Mouse (Mus musculus) megakaryocyte-erythroid progenitor cell, adult 5-6 weeks (primary cell): ENCODE measurements at regions not wholly inside any gene's neighbourhood (a gene's known extent, or its start where the extent isn't known, plus 50 kb on each side); places are given as distances from the start of the nearest gene placed in this dataset.
"Not testable (repeated sequence)": the region's sequence is repeated elsewhere in the genome, so short reads cannot be mapped to it uniquely, and the experiment has no call there.

Source experiments
- ATAC-seq: replicated peaks from 2 replicates; pipeline ENCODE4 v1.8.0; 2016; ENCODE audit warnings: mild to moderate bottlenecking, inconsistent platforms; ENCODE audit not compliant: severe bottlenecking, poor library complexity, low FRiP score, low TSS enrichment

DNA sequence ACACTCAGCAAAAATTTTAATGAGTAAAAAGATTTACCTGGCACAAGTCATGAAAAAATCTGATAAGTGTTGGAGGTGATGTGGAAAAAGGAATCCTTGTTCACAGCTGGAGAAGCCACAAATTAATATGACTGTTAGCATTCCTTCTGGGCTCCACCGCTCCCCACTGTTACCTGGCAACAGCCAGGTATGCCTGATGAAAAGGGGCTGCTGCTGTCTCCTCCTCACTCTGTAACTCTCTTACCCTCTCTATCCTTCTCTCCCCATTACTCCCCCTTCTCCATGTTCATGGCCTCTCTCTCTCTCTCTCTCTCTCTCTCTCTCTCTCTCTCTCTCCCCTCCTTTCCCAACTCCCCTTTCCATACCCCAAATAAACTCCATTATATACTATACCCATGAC, 169.6 kb upstream of the Fer start:
- ATAC-seq: no peak

DNA sequence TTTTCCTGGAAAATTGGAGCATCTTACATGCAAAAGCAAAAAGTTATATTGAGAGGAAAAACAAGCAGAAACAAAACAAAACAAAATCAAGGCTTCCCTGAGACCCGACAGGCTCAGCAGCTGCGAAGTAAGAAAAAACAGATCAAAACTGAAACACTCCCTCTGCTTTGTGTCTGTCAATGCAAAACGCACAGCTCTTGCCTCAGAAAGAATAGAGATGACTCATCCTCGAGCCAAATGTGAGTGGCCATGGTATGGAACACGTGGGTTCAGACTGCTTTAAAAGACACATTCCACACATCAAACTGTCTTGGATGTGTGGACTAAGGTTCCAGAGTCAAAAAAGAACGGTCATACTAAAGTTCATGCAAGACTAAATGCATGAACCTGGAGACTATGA, 163.3 kb upstream of the Fer start:
- ATAC-seq: no peak

DNA sequence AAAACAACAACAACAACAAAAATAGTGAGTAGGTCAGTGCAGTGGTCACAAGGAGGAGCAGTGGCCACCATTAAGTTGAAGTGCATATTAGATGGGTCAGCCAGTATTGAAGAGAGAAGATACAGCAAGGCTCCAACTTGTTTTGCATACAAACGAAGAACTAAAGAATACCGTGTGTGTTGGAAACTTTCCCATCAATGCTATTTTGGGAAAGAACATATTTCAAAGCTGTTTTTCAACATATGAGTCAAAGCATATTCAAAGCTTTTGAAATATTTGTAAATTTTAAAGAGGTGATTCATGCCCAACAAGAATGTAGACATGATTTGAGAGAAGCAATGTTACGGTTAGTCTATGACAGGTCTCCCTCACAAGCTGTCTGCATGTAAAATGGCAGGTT, 157.9 kb upstream of the Fer start:
- no peak for ATAC-seq

DNA sequence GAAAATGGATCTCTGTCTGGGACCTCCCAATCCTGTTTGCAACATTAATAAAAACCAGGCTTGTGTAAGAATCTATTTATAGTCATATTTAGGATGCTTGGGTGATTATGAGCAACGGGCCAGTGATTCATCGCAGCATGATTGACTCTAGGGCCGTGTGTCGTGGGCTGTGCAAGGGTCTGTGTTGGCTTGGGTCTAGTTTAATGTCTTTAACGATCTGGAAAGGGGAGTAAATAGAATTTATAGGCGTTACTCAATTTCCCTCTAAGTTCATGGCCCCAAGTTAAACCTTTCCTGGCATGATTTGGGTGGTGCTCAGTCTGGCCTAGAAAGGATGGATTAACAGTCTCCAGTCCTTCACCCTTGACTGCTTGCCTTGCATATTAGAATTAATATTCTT, 149.9 kb upstream of the Fer start:
- no peak for ATAC-seq

DNA sequence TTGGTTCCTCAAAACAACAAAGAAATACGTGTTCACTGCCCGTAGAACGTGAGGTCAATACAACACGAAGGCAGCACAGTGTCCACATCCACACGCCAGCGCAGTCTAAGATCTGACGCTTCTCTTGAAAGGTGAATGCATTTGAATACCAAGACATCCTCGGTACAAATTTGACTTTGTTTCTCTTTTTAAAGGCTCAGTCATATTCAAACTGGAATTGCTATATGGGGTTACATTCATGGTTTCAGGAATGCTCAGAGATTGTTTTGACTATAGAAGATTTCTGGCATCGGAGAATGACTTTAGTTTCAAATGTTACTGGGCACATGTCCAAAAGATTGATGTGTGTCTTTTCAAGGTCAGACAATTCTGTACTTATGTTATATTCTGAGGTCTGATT, 147.2 kb upstream of the Fer start:
- no peak for ATAC-seq

DNA sequence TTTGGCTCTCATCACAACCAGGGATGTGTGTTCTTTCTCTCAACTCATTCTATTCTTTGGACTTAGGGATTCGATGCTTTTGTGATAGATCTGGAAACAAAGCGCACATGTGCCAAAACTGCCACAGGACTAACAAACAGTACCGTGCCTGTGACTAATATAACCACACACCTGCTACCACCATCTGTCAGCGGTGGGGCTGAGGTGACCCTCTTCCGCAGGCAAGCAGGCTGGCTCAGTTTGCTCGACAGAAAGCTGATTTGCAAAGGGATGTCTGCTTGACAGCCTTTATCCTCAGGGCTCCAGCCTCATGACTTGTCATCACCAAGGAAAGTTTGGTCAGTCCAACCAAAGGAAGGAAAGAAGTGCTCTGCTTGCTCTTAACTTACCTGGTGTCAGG, 146.7 kb upstream of the Fer start:
- no peak for ATAC-seq

DNA sequence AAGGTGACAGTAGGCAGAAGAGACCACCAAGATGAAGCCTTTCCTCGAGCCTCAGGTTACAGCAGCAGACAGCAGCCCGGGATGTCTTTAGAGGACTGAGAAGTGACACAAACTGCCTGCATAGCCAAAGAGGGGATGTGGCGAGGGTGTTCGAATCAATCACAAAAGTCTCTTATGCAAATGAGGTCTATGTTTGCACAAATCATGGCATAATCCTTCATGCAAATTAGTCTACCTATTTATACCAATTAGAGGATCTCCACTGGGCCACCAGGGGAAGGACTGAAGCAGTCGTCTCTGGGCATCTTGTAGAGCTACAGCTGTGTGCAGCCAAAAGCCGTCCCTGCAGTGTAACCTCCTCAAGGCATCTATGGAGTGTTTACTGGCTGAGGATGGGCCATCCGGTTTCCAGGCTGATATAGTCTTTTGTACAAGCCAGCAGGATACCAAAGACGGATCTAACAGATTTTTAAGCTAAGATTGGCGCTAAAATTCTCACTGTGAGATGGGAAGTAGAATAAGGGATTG, 145.7 kb upstream of the Fer start:
- ATAC-seq: no peak

DNA sequence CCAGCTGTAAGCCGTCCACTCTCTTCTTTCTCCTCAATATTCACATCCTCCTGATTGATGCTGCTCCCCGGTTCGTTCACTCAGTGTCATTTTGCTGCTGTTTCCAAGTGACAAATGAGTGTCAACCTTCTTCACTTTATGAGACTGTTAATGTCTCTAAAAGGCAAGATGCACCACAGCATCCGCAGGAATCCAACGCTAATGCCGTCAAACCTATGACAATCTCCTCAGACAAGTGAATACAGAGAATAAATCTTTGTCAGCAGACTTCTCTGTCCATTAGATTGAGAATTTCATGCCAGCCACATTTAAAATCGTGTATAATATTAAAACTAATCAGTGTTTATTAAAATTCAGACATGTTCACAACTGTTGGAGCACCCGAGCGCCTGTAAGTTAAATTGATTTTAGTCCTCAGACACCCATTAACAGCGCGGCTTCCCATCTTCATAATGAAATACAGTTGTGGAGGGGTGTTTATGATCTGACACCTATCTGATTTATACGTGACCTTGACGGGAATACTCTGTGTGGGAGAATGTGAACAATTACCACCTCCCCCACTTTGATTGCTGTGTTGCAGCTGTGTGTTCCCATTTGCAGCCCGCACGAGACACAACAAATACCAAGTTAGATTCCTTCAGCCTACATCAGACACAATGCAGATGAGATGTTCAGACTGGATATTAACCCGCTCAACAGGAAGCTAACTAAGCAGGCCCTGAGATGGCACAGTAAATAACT, 143.7 kb upstream of the Fer start:
- ATAC-seq: no peak

DNA sequence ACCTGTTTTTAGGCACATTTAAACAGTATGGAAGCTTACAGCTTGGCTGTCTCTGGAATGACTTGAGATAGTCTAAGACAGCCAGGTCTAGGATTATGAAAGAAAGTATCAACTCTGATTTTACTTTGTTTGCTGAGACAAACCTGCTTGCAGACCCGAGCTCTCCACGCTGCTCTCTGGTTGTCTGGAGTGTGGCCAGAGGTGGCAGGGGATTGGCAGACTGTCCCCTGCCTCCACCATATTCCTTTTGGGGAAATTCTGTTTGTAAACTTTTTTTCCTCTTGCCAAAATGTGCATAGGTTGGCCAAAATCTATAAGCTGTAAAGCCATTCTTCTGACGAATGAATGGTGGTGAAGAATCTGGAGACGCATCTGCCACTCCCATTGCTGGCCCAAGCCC, 143.1 kb upstream of the Fer start:
- ATAC-seq: no peak

DNA sequence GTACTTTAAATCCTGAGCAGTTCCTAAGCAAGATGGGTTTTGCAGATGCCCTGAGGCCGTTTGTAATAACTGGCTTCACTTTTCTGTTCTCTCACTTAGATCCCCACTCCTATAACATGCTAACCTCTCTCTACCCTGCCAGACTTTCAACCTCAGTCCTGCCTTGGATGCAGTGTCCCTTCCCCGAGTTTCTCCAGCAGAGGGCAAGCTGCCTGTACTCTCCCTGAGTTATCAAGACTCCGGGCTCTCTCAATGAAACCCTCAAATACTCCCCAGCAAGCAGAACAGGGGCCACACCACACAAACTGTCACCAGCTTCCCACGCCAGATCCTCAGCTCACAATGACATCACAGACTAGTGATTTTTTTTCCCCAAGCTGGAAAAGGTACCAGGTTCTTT, 142.0 kb upstream of the Fer start:
- no peak for ATAC-seq

DNA sequence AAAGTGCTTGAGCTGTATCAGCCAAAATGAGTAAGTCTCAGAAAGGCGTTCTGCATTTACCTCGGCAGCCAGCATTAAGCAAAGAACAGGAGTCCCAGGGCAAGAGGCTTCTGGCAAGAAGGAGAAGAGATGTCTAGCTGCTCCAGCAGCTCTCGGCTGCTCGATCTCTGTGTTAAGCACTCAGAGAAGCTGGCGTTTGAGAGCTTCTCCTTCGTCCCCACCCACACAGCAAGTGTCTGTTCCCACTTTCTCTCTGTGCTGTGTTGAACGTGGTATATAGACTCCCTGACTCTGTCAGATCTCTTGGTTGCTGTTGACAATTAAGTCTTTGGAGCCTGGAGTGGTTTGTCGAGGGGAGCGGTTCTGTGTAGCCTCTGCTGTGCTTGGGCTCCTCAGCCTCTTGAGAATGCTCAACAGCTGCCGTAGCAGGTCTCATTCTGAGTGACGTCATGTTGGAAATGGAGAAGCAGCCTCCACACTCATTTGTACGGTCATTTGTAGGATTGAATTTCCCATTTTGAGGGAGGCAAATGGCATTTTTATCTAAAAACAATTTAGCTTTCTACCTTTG, 140.3 kb upstream of the Fer start:
- ATAC-seq: no peak

DNA sequence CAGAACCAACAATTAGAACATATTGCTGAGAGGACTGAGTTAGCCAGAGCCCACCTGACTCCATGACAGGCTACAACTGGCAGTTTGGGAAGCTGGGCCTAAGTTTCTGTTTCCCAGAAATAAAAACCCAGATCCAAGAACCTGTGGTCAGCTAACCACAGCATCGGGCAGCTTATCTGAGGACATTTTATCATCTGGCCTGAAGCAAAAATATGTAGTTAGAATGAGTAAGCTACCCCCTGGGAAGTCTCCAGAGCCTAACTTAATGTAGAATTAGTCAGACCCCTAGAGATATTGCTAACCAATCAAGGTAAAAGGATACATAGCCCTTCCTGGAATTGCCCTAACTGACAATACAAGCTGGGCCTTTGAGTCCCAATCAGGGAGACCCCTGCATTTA, 124.7 kb upstream of the Fer start:
- no peak for ATAC-seq

DNA sequence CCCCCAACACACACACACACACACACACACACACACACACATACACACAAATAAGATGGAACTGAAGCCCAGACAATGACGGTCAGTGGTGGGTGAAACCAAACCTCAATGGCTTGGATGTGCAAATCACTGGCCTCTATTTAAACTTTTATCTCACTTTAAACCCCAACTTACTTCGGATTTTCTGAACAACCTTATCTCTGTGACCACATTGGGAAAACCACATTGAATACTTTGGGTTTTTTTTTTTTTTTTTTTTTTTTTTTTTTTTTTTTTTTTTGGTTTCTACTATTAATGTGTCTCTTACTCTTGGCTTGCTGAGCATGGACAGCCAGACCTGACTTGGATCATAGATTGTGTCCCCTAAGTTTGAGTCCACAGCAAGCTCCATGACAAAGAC, 123.2 kb upstream of the Fer start:
- ATAC-seq: no peak

DNA sequence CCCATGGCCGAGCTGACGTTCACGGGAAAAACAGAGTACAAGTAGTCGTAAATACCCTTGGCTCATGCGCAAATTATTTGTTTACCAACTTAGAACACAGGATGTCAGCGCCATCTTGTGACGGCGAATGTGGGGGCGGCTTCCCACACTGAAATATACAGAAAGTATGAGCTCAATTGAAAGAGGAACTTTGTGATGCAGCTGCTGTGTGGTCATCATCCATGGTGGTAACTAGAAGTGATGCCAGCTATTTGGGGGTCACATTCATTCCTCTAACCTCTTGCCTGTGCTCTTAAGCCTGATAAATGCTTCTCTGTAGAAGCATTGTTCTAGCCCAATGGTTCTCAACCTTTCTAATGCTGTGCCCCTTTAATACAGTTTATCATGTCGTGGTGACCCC, 113.6 kb upstream of the Fer start:
- not testable (repeated sequence) for ATAC-seq

DNA sequence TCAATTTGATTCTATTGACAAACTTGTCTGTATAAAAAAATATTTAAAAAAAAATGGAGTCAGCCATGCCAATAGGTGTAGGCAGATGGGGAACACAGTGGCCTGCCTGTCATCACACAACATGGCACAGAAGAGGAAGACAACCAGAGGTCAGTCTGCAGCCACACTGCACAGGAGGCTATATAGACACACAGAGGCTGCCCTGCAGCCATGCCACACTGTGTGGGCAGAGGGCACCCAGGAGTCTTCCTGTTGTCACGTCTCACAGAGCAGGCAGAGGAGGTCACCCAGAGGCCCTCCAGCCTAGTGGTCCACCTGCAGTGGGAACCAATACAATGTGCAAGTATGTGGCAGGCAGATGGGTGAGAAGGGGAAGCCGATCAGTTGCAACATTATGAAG, 108.5 kb upstream of the Fer start:
- ATAC-seq: no peak

DNA sequence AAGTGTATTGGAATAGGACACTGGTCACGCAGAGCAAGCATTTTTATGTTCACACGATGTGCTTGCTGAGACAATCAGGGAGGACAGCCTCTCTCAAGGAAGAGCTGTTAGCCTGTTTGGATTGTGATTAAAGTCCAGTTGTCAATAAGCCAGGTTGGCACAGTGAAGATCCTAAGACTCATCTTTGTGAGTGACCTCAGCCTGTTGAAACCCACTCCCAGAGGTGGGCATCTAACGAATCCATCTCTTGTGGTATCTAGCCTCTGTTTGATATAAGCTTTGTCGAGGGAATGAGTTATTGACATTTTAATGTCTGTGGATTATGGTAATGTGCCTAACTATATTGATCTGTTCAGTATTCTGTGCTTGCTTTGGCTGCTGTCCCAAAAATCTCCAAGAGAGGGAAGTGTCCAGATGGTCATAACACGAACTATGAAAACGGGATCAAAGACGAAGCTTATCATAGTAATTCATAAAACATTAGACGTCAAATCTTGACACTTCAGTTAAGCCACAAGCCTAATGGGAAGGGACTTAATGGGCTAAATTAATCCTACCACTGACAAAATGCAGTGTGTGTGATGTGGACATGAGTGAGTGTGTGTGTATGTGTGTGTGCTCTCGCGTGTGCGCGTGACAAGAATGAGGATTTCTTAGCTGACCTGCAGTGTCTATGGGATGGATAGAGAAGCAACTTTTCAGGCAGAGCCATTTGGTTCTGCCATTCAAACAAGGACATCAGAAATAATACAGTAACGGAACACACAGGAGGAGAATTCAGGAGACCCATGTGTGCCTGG, 104.8 kb upstream of the Fer start:
- ATAC-seq: no peak

DNA sequence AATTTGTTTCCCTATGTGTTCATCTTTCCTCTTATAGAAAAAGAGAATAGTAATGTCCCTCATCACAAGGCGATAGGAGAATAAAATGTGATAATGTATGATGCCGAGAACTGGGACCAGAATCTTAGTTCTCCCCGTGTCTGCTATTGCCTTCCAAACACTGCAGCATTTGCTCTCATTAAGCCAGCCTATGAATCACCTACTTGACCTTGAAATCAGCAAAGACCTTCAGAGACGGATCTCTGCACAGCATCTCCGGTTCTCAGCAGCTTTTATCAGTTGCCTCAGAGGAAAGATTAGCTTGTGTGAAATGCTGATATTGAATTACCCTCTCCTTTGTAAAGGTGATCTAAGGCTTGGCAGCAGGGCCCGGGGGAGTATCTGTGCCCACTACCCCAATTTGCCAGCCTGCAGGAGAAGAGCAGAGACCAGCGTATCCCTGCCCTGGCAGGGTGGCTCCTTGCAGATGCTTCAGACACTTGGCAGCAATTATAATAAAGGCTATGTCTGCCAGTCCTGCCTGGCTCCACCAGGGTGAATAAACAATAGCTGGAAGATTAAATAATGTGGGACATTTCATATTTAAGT, 104.0 kb upstream of the Fer start:
- ATAC-seq: no peak

DNA sequence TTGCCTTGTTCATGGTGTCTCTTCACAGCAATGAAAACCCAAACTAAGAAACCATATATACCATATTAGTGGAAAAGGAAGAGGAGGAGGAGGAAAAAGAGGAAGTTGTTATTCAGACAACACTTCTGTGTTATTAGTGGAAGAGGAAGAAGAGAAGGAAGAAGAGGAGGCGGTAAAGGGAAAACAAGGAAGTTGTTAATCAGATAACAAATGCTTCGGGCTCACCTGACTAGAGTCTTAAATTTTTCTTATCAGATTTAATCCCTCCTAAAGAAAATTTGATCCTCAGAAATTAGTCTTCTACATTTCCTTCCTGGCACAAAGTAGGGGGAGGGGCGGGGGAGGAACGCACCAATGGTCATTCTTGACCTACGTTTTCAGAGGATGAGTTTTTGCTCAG, 101.8 kb upstream of the Fer start:
- ATAC-seq: no peak

DNA sequence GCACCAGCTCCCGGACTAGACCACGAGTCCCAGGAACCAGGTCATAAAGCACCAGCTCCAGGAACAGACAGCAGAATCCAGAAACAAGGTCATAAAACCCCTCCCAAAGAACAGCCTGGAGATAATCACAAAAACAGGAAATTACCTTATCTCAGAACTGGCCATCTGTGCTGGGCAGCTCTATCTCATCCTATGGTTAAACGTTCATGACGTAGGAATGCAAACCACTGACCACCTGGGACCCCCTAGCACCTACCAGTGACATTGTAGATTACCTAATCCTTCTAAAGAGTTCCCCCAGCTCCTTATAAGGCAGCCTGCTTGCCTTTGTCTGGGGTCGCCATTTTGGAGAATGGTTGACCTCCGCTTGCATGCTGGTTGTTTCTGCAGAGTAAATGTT, 91.8 kb upstream of the Fer start:
- no peak for ATAC-seq

DNA sequence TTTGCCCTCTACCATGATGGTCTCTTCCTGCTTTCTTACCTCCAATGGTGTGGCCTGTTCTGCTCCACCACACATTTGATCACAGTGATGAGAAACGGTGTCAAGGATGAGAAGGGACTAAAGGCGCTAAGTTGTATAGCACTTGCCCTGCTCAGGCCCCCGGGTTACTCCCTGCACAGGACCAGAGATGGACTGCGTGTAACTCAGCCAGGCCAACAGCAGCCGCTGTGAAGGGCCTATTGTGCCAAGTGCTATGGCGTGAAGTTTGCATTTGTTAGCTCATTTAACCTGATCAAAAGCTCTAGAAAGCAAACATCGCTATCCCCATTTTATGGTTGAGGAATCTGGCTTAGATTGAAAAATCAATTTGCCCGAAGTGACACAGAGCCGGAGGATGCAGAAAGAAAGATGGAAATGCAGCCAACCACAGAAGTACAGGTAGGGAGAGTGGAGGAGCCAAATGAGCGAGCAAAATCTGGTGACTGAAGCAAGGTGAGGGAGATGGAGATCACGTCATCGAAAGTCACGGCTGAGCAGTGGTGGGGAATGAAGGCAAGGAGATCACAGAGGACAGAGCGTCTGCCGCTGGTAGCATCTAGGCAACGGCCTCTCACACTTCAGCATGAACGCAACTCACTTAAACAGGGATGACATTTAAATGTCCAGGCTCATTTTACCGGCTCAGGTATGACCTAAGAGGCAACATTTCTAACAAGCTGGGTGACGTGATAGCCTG, 78.3 kb upstream of the Fer start:
- no peak for ATAC-seq
